Mouse (Mus musculus) embryonic facial prominence, embryonic 13.5 days (tissue): Measurements from ENCODE around the gene Zc3h13. TPM values are rescaled to one million over a fixed set of nuclear protein-coding genes. Genes with fewer than 3 reads are reported as not detected.

ENCODE experiments used
- ATAC-seq: fragments of 200-750 bp; cut with Nextera tagmentation; 2 replicates; pipeline ENCODE4 v1.8.0; 2017; ENCODE audit warnings: low read depth; ENCODE audit not compliant: insufficient number of reproducible peaks, insufficient read depth, low FRiP score, low TSS enrichment
- H3K27ac ChIP-seq: fragments of 300-500 bp; sonication (generic); 2 replicates; pipeline ENCODE4 v1.5.1; 2015; ENCODE audit warnings: moderate library complexity, mild to moderate bottlenecking, inconsistent platforms
- H3K27me3 ChIP-seq: fragments of 300-500 bp; sonication (generic); 2 replicates; pipeline ENCODE4 v1.6.1; 2015; ENCODE audit warnings: mild to moderate bottlenecking, inconsistent platforms
- H3K36me3 ChIP-seq: fragments of 300-500 bp; sonication (generic); 2 replicates; pipeline ENCODE4 v1.6.1; 2015; ENCODE audit warnings: mild to moderate bottlenecking, inconsistent platforms
- H3K4me1 ChIP-seq: fragments of 300-500 bp; sonication (generic); 2 replicates; pipeline ENCODE4 v1.6.1; 2015; ENCODE audit warnings: inconsistent platforms
- H3K4me2 ChIP-seq: fragments of 300-500 bp; sonication (generic); 2 replicates; pipeline ENCODE4 v1.6.1; 2015; ENCODE audit warnings: moderate library complexity, mild to moderate bottlenecking, inconsistent platforms
- H3K4me3 ChIP-seq: fragments of 300-500 bp; sonication (generic); 2 replicates; pipeline ENCODE4 v1.5.1; 2015; ENCODE audit warnings: mild to moderate bottlenecking, inconsistent platforms
- H3K9ac ChIP-seq: fragments of 300-500 bp; sonication (generic); 2 replicates; pipeline ENCODE4 v1.6.1; 2015; ENCODE audit warnings: mild to moderate bottlenecking, inconsistent platforms
- H3K9me3 ChIP-seq: fragments of 300-500 bp; sonication (generic); 2 replicates; pipeline ENCODE4 v1.6.1; 2016; ENCODE audit warnings: inconsistent platforms
- WGBS: fragments of 180-500 bp; shearing (Covaris S2); methylation state at CpG from one replicate; pipeline ENCODE4 v1.1.7; 2015; ENCODE audit warnings: mixed read lengths; 5-methylcytosine and 5-hydroxymethylcytosine counted together
- microRNA-seq: library from miRNA; unstranded; fragments of <30 nt; microRNA quantifications from one replicate; pipeline ENCODE4, GENCODE M21; 2016
- polyA plus RNA-seq: library from polyadenylated mRNA; unstranded; fragments of >200 nt; fragmentation: Nextera tagmentation; extraction: Ambion mirVana; gene quantifications from 2 replicates; pipeline ENCODE4 v1.2.1, GENCODE M21; 2015

Gene Zc3h13
- polyA plus RNA-seq, 1 experiment from 2014 or later = 42.5 TPM

DNA sequence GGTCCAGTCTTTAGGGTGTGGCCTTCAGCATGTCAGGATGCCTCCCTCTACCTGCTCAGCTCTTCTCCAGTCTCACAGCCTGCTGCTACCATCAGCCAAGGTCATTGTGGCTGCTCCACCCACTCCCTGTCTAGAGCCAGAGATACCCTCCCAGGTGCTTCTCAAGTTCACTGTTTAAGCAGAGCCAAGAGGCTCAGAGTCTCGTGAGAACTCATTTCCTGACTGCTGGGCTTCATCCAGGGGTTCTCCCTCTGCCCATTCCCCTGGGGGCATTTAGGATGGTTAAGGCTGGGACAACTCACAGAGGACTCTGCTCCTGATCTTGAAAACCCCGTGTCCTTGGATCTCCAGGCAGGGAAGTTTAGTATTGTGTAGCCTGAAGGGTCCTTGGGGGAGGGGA, 92.1 kb downstream of the Zc3h13 start:
- H3K4me2 ChIP-seq = no peak overlapping the region
- H3K4me3 ChIP-seq = no peak overlapping the region
- H3K27me3 ChIP-seq = no peaks in the 10 kb centered on the region
- ATAC-seq = no peak
- WGBS = 24% methylated on average over 2 of the region's 2 CpGs
- H3K27ac ChIP-seq = no peak overlapping the region
- no peak overlapping the region for H3K9ac ChIP-seq
- H3K4me1 ChIP-seq = no peaks in the 10 kb centered on the region
- H3K36me3 ChIP-seq = no peaks in the 10 kb centered on the region
- H3K9me3 ChIP-seq = no peaks in the 10 kb centered on the region

DNA sequence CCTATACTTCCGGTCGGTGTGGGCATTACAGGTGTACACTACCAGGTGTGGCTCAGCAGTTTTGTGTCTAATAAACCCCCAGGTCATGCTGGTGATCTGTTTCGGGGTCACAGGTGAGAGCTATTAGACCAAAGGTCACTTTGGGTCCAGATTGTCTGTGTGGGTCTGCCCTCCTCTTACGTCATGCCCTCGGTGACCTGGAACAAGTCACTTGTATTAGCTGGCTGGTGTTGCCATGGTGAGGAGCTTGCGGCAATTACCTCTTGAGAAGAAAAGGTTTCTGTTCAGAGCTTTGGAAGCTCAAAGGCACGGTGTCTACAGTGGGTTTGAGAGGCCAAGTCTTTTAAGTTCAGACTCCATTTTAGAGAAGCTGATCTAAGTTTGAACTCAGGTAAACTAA, 93.4 kb downstream of the Zc3h13 start:
- 34% methylated on average over 7 of the region's 7 CpGs for WGBS
- Histone ChIP-seq H3K4me2 (no peak overlapping the region), H3K9ac (no peak overlapping the region), H3K27ac (no peak overlapping the region), H3K27me3 (no peaks in the 10 kb centered on the region), H3K36me3 (no peaks in the 10 kb centered on the region), H3K4me3 (no peak overlapping the region), H3K4me1 (no peaks in the 10 kb centered on the region), H3K9me3 (no peaks in the 10 kb centered on the region)
- no peak for ATAC-seq

Small RNAs within 50 kb of the gene (microRNA-seq; reads per million reads assigned to microRNA genes)
- gene Gm44482 = not detected

Other genes starting within 250 kb of the Zc3h13 start
- not detected in 2 replicates for gene Lrrc63, start 153.5 kb upstream of the Zc3h13 start, polyA plus RNA-seq
- gene Lcp1, start 153.3 kb upstream of the Zc3h13 start, polyA plus RNA-seq = 24.9 and 28.7 TPM in 2 replicates
- 1.4 TPM in 1 of 2 replicates, not detected in the other for gene Cpb2, start 42.1 kb upstream of the Zc3h13 start, polyA plus RNA-seq
- 0.35 and 0.37 TPM in 2 replicates for gene Siah3, start 171.6 kb downstream of the Zc3h13 start, polyA plus RNA-seq